Mouse (Mus musculus): ENCODE data around the gene Npas3.

Gene Npas3

DNA sequence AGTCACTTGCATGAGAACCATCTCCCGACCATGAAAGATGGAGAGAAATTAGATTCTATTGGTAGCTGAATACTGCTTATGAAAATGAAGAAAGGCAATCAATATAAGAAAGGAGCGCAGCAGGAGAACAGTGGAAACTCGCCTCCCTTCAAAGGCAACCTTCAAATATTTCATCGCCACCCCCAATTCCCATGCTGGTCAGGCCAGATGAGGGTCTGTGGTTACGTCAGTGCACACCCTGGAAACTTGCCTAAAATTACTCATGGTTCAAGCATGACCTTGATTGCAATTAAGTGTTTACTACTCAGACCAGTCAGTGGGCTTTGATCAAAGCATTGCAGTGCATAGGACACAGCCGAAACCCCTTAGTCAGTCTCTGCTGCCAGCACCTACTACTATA is 613.8 kb downstream of the Npas3 start:
- DNase-seq (ENCODE audit: low spot score in 2 of 2) = no peak

DNA sequence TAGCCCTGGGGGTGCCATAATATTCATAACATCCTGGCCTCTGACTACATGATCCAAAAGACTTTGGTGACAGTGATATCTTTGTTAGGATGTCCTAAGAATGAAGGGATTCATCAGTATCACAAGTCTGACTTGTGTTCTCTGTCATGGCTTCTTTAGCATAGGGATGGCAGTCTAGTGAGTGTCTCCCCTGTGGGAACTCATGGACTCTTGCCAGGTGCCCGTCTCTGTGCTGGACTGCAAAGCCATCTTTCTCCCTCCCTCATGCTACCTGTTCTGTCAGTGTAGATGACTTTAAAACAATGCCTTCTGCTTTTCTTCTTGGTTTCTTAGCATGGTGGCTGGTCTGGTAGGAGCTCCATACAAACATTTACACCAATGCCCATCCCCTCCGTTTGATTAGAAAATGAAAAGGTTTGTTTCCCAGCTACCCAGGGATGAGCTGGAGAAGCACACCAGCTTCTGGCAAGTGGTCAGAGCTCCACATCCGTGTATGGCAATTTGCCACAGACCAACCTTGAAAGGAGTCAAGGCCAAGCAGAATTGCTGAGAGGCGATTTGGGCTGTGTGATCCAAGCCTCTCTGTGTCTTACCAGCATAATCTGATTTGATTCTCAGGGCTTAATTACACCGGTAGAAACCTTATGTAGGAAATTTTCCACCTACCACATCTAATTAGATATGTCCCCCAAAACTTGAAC is 616.1 kb downstream of the Npas3 start:
- no peak for DNase-seq (ENCODE audit: low spot score in 2 of 2)

- no peak for DNase-seq (ENCODE audit: low spot score in 2 of 2)
These were observed 617.2 kb downstream of the Npas3 start for GRCm38 (mm10) chr12:53865691-53866090.

GRCm38 (mm10) chr12:53869981-53870380 is 621.5 kb downstream of the Npas3 start:
- no peak for DNase-seq (ENCODE audit: low spot score in 2 of 2)

GRCm38 (mm10) chr12:53875226-53875625 is 626.7 kb downstream of the Npas3 start:
- no peak for DNase-seq (ENCODE audit: low spot score in 2 of 2)

DNA sequence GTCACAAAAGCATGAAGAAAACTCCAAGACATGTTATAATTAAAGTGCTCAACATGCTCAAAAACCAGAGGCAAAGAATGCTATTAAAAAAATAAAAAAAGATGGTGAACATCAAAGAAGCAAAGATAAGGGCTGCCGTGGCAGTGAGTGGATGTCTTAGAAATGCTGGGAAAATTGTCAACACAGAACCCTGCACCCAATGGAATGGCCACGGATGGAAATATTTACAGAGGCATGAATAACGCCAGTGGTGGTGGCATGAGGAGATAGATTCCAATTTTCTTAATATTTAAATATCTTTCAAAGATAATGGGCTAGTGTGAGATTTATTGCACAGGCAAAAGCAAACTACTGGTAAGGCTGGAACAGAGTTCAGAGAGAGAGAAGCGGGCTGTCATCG is 628.2 kb downstream of the Npas3 start:
- DNase-seq (ENCODE audit: low spot score in 2 of 2) = no peak

- no peak for DNase-seq (ENCODE audit: low spot score in 2 of 2)
These were observed 633.2 kb downstream of the Npas3 start for GRCm38 (mm10) chr12:53881684-53882083.

DNA sequence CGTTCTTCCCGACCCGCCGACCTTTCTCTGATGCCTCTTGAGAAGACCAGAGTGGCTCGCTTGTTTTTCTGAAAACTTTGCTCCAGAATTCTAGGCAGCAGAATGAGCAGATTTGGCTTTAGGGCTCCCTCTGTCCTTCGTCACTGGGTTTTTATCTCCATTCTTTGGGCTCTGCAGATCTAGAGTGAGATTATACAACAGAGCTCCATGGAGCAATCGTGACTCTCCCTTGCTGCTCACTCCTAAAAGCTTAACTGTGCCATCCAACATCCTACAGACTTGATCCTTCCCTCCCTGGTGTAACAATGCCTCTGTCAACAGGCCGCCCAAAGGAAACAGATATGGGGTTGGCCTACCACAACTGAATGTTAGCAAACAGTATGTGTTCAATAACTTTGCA is 634.4 kb downstream of the Npas3 start:
- DNase-seq (ENCODE audit: low spot score in 2 of 2) = no peak

DNA sequence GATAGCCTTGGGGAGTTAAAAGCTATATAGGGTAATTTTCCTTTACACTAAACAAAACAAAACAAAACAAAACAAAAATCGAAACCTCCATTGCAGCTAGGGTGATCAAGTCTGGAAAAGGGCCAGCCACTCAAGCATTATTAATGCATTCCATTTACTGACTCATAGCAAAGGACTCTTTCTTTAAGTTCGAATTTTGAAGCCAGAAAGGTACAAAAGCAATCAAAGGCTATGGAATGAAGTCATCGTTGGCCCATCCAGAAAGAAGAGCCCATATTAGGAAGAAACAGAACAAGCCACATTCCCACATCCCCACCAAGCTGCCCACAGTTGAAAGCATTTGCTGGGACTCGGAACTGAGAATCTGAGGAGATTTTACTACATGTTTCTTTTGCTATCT is 640.1 kb downstream of the Npas3 start:
- DNase-seq (ENCODE audit: low spot score in 2 of 2) = no peak

GRCm38 (mm10) chr12:53895909-53896308 is 647.4 kb downstream of the Npas3 start:
- DNase-seq (ENCODE audit: low spot score in 2 of 2) = no peak

- no peak for DNase-seq (ENCODE audit: low spot score in 2 of 2)
These were observed 660.3 kb downstream of the Npas3 start for GRCm38 (mm10) chr12:53908761-53909160.

GRCm38 (mm10) chr12:53910192-53910591 is 661.7 kb downstream of the Npas3 start:
- DNase-seq (ENCODE audit: low spot score in 2 of 2) = no peak

DNA sequence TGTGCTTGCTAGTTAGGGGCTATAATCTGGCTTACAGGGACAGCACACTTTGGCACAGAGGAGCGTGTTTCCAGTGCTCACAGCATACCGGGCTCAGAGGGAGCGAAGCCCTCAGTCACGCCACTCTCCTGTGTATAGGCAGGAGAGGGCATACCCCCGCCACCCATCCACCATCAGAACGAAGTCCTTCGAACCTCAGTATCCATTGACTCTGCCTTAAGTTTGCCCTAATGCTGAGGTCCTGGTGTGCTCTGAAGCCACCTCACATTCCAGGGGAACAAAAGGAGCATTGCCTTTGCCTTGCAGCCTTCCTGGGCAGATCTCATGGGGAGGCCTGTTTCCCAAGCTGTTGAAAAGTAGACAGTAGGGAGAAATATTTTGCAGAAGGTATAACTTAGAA is 673.7 kb downstream of the Npas3 start:
- DNase-seq (ENCODE audit: low spot score in 2 of 2) = no peak

- no peak for DNase-seq (ENCODE audit: low spot score in 2 of 2)
These were observed 700.3 kb downstream of the Npas3 start for GRCm38 (mm10) chr12:53948826-53949225.

GRCm38 (mm10) chr12:53962004-53962403 is 713.5 kb downstream of the Npas3 start:
- DNase-seq (ENCODE audit: low spot score in 2 of 2) = no peak

DNA sequence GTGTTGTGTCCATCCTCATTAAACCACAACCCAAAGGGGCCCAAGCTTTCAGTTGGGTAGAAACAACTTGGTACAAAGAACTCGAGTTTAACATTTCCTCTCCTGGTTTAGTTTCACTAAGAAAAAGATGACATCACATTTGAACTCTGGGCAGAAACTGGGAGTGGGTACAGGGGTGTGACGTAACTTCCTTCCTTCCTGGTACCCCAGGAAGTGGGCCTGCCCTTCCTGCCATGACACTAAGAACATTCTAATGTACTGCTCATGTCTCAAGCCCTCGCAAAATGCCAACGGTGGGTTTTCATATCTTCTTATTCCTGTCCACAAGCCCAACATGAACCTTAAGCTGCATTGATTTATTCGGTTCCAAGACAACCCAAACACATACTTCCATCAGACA is 715.1 kb downstream of the Npas3 start:
- no peak for DNase-seq (ENCODE audit: low spot score in 2 of 2)

DNA sequence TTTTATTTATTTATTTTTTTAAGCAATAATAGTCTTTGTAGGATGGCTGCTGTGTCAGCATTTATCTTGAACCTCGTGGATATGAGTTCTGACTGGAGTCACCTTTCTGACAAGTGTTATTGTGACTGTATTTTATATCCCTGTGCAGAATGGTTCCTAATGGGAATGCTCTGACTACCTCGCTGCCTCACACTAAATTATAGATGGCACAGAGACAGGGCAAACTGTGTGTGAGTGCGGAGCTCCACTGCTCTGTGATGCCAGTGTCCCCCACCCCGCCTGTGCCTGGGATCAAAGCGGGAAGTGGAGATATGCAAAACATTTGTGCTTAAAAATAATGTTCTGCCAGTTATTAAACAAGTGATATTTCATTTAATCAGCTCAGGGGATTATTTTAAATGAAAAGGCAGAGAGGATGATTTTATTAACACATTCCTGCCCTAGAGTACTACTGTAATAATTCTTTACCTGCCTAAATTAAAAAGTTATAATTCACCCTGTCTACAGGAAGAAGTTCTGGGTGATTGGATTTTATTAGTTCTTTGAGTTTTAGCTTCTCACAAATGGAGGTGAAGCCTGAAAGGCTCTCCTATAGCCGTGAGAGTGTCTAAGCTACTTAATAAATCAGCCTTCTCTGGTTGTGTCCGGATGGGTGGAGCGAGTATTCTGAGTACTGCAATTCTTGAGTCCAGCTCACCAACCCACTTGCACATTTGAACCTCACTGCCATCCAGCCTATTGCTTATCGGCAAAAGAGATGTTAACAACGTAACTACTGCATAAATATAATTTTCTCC is 721.1 kb downstream of the Npas3 start:
- no peak for DNase-seq (ENCODE audit: low spot score in 2 of 2)

DNA sequence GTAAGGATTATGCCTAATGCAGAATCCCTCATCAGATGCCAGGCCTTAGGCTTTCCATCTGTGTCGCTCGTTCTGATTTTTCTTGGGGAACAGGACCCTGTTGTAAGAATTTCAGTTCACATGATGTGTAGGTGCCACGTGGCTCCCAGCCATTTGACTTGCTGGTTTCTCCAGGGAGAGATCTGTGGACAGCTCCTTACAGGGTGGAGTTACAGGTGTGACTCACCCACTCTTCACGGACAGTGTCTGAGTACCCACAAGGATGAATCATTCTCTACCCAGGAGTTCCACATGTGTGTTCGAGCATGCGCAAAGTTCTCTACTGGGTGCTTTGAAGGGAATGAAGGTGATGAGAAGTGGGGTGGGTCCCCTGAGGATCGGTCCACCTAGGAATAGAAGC is 722.2 kb downstream of the Npas3 start:
- no peak for DNase-seq (ENCODE audit: low spot score in 2 of 2)

GRCm38 (mm10) chr12:53973414-53973813 is 724.9 kb downstream of the Npas3 start:
- DNase-seq (ENCODE audit: low spot score in 2 of 2) = no peak

GRCm38 (mm10) chr12:53981575-53982507 is 733.4 kb downstream of the Npas3 start:
- no peak for DNase-seq (ENCODE audit: low spot score in 2 of 2)

DNA sequence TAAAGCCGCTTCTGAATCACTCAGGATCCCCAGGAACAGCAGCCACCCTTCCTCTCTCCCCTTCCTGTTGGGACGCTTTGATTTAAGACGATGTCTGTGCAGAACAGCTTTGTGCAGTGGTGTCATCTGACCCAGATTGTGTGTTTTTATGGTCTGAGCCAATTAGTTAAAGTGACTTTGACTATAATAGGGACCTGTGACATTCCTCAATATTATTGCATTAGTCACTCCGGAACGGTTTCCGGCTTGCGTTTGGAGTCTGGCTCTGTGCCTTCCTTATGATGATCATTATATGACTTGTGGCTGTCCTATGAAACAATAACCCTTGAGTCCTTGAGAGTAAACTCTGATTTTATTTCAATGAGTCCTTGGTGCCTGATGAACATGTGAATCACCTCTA is 735.5 kb downstream of the Npas3 start:
- no peak for DNase-seq (ENCODE audit: low spot score in 2 of 2)
